Mouse (Mus musculus) layer of hippocampus, postnatal 25 days (tissue): ENCODE results near the gene Iqcj. TPM values are rescaled to one million over a fixed set of nuclear protein-coding genes. Genes with fewer than 3 reads are reported as not detected.

Source experiments
- DNase-seq, 2 experiments: peaks; one replicate each; pipeline ENCODE4 v3.0.0; 2022; ENCODE audit warnings: mixed read lengths in 2 of 2, low spot score in 1 of 2; ENCODE audit errors: extremely low spot score in 1 of 2
- total RNA-seq, 2 experiments: library from RNA; stranded (reverse); gene quantifications; 2 replicates each; pipeline ENCODE4 v1.2.3; 2021

Iqcj gene
- total RNA-seq = 1 to 10 TPM; 4.1 to 5.8 TPM

DNA sequence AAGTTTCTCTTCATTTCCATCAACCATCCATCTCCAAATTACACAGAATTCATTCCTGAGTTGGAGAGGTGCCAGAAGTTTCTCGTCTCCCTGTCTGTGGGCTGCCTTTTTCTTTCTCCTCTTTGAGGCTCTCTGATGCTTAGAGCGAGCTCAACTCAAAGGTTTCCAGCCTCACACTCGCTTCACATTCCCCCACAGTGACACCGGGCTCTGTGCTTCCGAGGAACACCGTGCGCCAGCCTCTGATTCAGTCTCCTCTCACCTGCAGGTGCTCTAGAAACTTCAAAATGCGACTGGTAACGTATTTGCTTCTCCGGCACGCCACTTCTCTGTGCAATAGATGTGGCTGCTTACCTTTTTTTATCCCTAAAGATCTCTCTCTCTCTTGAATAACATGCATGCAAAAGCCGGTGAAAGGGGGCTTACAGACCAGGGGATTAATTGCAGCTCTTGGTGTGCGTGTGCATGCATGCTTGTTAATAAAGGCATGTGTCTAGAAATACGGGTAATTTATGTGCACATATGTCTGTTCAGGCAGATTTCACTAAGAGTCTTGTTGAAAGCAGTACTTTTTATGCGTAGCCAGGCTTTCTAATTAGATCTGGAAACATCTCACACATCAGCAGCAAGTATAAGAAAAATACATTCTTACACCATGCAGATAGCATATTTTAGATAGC, at the start of gene Iqcj, which contains the start of gene Iqschfp:
TSS of gene Iqcj (plus strand) at position 195 of the 680 bp plus-strand sequence.
TSS of gene Iqschfp (plus strand) at position 207 of the 680 bp plus-strand sequence.
- DNase-seq = peak; percentile 22 to 35

DNA sequence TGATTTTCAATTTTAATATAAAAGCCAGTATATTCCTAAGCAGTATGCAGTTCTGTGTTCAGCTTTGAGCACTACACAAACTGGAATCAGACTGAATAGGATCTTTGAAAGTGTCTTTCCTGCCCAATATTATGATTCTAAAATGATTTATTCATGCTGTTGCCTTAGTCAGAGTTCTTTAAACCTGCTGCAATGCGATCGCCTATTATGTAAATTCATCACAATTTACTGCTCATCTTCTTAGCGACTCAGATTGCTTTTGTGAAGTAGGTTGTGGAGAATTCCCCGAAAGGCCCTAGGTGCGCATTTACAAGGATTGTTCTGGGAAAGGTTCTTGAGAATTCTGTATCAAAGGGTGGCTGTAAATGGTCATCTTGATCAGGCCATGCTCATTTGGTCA, 39.6 kb upstream of the Iqcj start:
- DNase-seq = no peak

DNA sequence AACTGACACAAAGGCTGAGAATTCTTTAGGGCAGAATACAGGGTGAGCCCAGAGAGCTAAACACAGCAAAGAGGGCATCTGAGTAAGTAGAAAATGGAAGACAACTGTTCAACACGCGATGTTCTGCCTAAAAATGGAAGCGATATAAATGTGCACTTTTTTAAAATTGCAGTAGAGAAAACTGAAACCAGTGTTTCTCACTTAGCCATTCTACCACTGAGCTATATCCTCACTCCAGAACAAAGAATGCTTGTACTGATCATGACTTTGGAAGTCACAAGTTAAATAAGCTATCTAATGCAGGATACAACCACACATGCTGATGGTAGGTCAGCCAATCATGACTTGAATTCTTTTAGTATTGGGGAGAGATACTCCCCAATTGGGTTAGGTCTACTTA, 30.5 kb upstream of the Iqcj start:
- no peak for DNase-seq

DNA sequence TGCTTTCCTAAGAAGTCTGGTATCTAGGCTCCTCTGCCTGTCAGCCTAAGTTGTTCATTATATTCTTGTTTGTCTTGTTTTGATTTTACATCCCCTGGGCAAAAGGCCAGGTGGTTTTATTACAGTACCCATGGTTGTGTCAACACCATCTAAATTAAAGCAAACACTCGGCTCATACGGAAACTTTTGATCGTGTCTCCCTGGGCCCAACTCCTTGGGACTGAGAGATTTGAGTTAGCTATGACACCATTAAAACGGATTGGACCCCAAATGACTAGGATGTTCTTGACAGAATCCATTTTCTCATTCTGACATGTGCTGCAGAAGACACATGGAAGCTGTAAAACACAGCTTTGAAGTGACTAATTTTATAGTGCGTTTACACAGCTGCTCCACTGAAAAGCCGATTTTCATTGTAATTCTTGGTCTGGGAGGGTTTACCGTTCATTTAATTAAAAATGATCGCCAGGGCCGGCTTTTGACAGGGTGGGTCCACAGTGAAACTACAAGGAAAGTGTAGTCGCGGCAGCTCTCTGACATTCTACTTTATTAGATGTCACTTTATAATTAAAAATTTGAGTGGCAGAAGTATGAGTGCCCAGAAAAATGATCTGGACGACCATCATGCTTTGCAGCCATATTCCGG, 24.5 kb upstream of the Iqcj start:
- DNase-seq = no peak

DNA sequence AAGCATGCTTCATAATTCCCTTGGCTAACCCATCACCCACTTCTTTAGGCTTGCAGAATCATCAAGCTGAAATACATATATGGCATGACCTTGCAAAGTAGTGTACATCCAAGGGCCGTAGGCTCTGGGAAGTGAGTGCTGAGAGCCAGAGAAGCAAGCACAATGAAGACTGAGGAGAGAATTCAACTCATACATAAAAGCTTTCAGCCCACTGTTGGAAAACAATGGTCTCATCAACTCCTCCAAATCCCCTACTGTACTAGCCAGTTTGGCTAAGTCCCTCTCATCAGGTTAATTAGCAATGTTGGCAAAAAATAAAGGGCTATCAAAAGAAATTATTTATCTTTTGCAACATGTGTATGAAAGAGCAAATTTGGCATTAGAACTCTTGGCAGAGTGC, 22.6 kb upstream of the Iqcj start:
- no peak for DNase-seq

DNA sequence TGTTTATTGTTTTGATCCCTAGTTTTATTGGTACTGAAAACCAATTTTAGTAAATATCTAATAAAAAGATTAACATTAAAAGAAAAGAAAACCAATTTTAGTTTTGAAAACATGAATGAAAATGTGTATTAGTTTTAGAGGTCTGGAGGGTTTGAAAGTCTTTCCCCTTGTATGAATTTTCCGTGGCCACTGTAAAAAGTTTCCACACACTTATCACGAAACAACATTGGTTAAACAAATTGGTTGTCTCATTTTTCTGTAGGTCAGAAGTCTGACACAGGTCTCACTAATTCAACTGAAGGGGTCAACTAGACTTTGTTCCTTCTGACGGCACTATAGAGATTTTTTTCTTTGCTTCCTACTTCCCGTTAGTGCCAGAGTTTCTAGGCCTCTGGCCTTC, 14.8 kb upstream of the Iqcj start:
- no peak for DNase-seq

DNA sequence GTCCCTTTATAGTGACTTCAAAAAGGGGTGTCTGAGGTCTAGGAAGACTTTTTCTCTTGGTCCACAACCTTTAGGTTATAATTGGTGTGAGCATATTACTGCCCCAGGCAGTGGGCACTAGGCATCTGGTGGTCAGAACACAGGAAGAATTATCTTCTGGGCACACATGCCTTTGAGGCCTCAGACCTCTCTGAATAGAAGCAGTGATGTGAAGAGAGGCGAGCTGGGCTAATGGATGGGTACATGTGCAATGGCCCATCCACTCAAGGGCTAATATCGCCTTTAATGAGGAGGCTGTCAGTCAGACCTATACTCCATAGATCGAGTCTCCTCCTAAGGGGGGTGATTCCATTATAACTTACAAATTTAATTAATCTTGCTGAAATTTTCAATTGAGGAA, 7.7 kb upstream of the Iqcj start:
- DNase-seq = no peak

DNA sequence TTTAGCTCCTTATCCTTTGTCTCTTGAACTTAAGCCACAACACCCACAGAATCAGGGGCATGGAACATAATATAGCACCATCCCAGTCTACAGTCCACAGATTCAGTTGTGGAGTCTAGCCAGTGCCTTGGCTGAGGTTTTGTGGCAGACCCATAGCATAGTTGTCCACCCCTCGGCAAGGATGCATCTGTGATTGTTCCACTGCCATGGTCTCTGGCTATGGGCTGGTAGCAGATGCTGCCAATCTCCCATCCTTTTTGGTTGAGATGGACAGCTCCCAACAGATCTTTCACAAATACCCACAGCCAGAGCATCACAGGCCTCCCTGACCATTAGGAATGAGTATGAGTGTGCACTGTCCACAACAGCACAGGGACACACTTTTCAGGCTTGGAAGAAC, 5.8 kb upstream of the Iqcj start:
- no peak for DNase-seq

DNA sequence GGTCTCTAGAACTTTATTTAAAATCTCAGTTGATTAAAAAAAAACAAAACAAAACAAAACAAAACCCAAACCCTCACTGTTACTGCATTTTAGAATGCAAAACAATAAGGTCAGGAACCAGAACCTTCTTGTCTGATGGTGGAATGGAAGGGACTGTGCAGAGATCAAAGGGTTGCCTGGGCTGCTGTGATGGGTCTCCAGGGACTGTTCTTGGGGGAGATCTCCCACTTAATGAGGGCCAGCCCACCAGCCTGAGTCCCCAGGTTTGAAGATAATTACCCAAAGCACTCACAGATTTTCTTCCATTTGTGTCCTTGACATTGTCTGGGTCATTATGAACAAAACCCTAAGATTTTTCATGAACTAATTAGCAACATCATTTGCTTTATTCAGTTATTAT, 4.8 kb upstream of the Iqcj start:
- DNase-seq = no peak

DNA sequence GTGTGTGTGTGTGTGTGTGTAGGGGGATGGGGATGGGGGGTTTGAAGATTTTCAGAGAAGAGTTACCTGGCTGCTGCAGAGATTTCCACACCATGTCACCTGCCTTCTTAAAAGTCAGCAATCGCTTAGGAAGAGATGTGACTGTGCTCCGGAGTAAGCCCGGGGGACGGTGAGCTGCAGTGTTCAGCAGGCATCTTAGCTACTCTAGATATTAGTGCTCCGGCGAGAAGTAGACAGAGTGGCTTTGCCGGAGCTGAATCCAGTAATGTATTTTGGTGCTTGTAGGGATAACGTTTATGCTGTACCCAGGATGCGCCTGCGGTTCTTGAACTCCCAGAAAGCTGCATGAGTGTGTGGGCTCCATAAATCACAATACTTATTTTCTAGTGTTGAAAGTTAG, 748 bp downstream of the Iqcj start:
- DNase-seq = peak; percentile 13 to 20

DNA sequence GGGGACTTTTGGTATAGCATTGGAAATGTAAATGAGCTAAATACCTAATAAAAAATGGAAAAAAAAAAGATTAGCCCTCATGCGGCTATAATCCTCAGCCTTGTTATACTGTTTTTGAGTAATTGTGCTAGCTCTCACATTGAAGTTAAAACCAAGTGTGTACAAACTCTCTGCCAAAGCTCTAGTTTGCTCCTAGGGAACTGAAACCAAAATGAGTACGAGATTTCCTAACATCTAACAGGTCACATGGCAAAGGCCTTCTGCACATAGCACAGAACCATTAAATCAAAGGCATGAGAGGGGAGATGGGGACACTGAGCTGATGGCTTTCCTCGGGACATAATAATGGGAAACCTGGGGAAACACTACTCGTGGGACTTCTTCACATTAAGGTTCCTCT, 10.5 kb downstream of the Iqcj start:
- DNase-seq = no peak

DNA sequence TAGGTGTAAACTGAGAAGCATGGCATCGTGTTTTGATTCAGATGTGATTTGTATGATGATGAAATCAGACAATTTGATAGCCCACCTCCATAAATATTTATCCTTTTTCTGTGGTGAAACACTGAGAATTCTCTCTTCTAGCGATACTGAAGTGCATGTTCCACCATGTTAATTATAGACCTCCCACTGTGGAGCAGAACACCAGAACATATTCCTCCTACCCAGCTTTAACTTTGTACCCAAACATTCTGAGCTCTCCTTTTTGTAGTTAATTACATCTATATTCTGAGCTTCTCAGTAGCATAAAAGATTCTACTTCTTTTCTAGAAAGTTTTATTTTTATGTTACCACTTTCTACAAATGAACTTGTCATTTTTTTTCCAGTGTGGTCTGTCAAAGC, 16.6 kb downstream of the Iqcj start:
- DNase-seq = no peak

DNA sequence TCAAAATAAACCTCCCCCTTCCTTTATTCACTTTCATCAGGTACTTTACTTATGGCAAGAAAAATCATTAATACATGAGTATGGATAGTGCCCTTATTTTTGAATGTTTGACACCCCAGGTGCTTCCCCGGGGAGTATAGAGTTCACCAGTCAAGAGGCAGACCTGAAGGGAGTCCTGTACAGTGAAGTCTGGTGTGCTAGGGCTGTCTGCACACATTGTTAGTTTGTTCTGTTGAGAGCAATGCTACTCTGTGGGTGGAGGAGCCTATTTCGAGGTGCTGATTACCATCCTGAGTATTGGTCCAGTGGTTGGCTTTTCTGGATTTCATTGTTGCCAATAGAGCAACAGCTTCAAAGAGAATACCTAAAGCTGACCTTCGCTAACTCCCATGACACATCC, 26.1 kb downstream of the Iqcj start:
- no peak for DNase-seq

DNA sequence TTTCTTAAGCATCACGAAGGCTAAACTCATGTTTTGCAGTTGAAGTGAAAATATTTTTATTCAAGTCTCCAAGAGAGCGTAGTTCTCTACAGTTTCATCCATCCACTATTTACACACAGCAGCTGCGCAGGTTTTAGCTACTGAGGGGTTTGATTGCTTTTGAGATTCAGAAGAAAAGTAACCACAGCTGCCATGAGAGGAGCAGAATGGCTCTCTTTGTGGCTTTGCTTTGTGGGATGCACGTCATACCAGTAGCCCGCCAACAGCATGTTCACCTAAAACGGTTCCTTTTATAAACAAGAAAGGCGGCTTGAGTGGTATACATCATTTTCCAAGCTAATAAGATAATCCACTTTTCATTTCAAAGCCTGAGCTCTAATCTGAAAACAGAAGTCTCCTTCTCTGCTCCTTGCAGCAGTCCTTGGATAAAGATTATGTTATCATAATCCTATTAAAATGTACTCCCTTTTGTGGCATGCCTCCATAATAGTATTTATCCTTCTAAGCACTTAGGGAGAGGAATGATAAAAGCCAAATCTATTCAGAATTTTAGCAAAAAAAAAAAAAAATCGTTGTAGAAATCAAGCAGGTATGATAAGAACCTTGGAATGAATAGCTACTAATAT, 26.7 kb downstream of the Iqcj start:
- DNase-seq = no peak

DNA sequence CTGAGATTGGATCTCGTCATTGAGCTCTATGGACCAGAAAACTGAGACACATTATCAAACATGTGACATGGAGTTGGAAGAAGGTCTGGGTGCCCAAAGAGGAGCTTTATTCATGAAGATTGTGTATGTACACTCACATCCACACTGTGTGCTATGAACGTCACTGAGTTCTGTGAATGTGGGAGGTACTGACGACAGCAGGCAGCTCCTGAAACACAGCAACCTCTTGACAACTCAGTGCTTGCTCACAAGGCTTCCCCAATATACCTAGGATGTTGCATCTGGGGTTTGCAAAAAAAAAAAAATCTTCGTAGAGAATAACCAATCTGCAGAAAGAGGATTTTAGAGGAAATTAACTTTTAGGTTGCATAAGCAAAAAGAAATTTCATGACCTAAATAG, 31.1 kb downstream of the Iqcj start:
- no peak for DNase-seq

DNA sequence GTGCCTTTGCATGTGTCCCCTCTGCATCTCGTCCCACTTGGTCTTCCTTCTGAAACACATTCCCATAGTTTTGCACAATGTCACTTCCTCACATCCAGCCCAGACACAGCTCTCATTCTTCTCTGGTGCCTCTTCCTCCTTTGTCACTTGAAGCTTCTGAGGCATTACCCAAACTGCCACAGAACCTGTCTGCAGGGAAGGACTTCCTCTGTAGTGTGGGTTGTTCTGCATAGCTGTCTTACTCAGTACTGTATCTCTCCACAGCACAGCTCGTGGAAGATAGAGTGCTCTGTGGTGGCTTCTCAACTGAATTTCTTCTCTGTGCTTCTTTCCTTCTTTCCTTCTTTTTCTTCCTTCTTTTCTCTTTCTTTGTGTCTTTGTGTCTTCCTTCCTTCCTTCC, 33.4 kb downstream of the Iqcj start:
- no peak for DNase-seq

DNA sequence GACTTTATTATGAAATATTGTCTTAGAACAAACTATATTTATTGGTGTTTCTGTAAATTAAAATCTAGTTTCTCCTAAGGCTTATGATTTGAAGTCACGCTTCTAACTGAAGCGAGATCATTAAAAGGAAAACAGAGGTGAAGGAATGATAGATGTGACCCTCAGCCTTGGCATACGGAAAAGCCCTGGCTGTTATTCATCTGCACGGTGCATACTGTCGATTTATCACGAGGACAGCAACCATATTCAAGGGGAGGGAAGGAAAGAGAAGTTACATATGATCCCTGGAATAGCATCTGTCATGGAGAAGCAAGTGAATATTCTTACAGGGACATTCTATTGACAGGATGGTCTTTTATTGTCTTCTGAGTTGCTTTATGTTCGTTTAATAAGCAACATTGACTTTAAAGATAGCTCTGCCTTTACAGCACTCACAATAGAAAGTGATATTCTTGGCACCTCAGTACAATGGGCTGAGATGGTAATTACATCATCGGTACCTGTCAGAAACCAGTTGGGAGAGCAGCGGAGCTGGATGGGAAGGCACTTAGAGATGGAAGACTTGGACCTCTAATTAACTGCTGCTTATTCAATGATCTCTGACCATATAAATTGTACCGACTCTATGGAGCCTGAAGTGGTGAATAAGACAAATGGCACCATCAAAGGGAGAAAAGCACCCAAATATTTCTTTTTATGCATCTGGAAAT, 38.6 kb downstream of the Iqcj start:
- DNase-seq = no peak

DNA sequence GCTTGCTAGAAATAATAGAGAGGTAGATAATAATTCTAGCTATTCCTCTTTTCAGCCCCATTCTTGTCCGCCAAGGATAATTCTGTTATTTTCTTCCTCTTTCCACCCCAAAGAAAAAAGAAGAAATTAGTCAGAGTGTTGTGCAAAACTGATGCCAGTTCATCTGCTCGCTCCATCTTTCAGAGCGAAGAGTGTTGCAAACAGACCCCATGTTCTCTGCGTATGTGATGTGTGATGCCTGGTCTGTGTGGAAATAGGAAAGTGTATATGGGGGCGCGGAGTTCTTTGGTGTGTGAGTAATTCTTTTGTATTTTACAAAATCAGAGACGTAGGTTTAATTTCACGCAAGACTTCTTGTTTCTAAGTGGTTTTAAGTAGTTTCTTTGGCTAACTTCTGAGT, 39.2 kb downstream of the Iqcj start:
- no peak for DNase-seq

DNA sequence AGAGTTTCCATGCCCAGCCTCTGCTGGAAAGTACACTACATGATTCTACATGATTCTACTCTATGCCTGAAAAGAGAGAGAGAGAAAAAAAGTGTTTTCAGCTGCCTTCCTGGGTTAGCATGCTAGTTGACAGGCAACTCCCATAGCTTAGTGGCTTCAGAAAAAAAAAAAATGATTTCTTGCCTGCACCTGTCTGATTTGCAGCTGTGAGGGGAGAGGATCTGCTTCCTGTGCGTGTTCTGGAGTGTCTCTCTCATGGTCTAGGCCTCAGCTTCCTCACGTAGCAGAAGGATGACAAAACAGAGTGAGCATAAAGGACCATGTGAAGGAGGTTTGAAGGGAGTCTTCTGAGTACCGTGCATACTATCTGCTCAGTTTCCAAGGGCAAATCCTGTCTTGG, 39.9 kb downstream of the Iqcj start:
- no peak for DNase-seq

DNA sequence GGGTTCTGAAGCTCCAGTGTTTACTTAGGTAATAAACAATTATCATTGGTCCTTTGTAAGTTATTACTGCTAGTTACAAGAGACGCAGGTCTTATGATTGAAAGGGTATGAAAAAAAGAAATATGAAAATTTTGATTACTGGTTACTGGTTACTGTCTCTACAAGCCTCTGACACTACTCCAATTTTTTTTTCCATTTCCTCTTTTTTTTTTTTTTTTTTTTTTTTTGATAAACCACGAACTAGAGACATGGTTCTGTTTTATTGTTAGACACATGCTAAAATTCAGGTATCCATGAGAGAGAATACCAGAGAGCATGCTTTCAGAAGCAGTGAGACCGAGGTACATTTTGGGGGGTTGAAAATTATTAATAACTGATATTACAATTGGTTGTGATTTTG, 43.8 kb downstream of the Iqcj start:
- no peak for DNase-seq

DNA sequence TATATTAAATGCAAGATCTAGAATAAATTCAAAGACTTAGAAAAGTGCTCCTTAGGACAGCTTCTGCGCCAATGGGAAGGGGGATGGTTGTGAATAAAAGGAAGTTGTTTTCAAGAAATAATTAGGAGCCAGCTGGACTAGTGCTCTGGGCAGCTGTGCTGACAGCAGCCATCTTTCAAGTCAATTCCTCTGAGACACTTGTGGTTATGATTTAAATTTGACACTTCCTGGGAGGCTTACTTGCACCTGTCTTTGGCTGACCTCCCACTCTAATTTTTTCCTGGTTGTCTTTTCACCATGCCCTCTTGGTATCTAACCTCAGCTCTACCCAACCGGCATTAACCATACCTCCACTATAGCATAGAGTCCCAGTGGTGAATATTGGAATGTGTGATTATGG, 55.0 kb downstream of the Iqcj start:
- DNase-seq = no peak
